Mouse (Mus musculus): Measurements from ENCODE around the gene Fras1.

GRCm38 (mm10) chr5:96515860-96516311 is 142.1 kb downstream of the Fras1 start:
- TF ChIP-seq CTCF (IDR thresholded peaks at IDR 0.05; ENCODE audit: low read depth): no peak
- no peak for TF ChIP-seq EP300 (optimal IDR thresholded peaks at IDR 0.05)

Measured in stomach, postnatal 0 days (tissue).